Mouse (Mus musculus) heart, embryonic 10.5 days (tissue): ENCODE measurements at regions not wholly inside any gene's neighbourhood (a gene's known extent, or its start where the extent isn't known, plus 50 kb on each side); places are given as distances from the start of the nearest gene placed in this dataset.

Experiments
- DNase-seq: peaks from one replicate; pipeline ENCODE4 v3.0.0-alpha.2; 2017; ENCODE audit warnings: low spot score
- H3K27ac ChIP-seq: fragments of 300-500 bp; sonication (generic); 2 replicates; pipeline ENCODE4 v1.5.1; 2016; ENCODE audit warnings: mild to moderate bottlenecking
- H3K27me3 ChIP-seq: fragments of 300-500 bp; sonication (generic); 2 replicates; pipeline ENCODE4 v1.6.1; 2016; ENCODE audit warnings: mild to moderate bottlenecking; ENCODE audit not compliant: poor library complexity, insufficient read depth, severe bottlenecking
- H3K36me3 ChIP-seq: fragments of 300-500 bp; sonication (generic); 2 replicates; pipeline ENCODE4 v1.6.1; 2016; ENCODE audit warnings: mild to moderate bottlenecking, moderate library complexity
- H3K4me1 ChIP-seq: fragments of 300-500 bp; sonication (generic); 2 replicates; pipeline ENCODE4 v1.6.1; 2016; ENCODE audit warnings: mild to moderate bottlenecking
- H3K4me3 ChIP-seq: fragments of 300-500 bp; sonication (generic); 2 replicates; pipeline ENCODE4 v1.5.1; 2016; ENCODE audit warnings: mild to moderate bottlenecking, moderate library complexity
- H3K9me3 ChIP-seq: fragments of 300-500 bp; sonication (generic); 2 replicates; pipeline ENCODE4 v1.6.1; 2016; ENCODE audit warnings: mild to moderate bottlenecking, moderate library complexity
- WGBS: fragments of 180-500 bp; shearing (Covaris S2); methylation state at CpG from one replicate; pipeline ENCODE4 v1.1.7; 2016; 5-methylcytosine and 5-hydroxymethylcytosine counted together

DNA sequence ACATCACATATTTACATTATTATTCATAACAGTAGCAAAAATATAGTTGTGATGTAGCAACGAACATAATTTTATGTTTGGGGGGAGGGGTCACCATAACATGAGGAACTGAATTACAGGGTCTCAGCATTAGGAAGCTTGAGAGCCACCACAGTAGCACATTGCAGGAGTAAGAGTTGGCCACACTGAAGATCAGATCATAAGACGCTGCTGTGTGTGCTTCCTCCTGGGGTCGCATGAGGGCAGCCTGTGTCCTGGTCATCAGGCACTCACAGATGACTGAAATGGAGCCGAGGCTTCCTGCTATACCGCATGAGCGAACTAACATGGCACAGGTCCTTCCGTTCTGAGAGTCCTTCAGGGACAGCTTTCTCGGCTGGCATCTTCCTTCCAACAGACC lies 447.3 kb downstream of the Adam3 start:
- Histone ChIP-seq H3K27ac (no peak overlapping the region), H3K36me3 (no peaks in the 10 kb centered on the region), H3K4me1 (no peaks in the 10 kb centered on the region), H3K4me3 (no peak overlapping the region), H3K9me3 (no peaks in the 10 kb centered on the region), H3K27me3 (no peaks in the 10 kb centered on the region)
- WGBS, result 72% methylated on average over 8 of the region's 8 CpGs
- no peak for DNase-seq

DNA sequence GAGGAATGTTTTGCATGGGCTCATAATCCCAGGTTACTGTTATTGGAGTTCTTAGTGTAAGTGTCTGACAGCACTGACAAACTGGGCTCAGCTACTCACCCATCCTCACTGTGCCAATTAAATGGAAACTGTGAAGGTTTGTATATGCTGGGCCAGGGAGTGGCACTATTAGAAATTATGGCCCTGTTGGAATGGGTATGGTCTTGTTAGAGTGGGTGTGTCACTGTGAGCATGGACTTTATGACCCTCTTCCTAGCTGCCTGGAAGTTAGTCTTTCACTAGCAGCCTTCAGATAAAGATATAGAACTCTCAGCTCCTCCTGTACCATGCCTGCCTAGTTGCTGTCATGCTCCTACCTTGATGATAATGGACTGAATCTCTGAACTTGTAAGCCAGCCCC lies 464.3 kb downstream of the Adam3 start:
- no peaks in the 10 kb centered on the region for H3K27me3 ChIP-seq
- no peak overlapping the region for H3K4me3 ChIP-seq
- no peak overlapping the region for H3K27ac ChIP-seq
- no peaks in the 10 kb centered on the region for H3K9me3 ChIP-seq
- no peak for DNase-seq
- no peaks in the 10 kb centered on the region for H3K4me1 ChIP-seq
- H3K36me3 ChIP-seq, result no peaks in the 10 kb centered on the region

GRCm38 (mm10) chr8:24258622-24259021 lies 467.0 kb downstream of the Adam3 start:
- Histone ChIP-seq H3K27ac (no peak overlapping the region), H3K36me3 (no peaks in the 10 kb centered on the region), H3K4me3 (no peak overlapping the region), H3K4me1 (no peaks in the 10 kb centered on the region), H3K9me3 (no peaks in the 10 kb centered on the region), H3K27me3 (no peaks in the 10 kb centered on the region)
- WGBS, result 81% methylated on average over 3 of the region's 3 CpGs
- no peak for DNase-seq

DNA sequence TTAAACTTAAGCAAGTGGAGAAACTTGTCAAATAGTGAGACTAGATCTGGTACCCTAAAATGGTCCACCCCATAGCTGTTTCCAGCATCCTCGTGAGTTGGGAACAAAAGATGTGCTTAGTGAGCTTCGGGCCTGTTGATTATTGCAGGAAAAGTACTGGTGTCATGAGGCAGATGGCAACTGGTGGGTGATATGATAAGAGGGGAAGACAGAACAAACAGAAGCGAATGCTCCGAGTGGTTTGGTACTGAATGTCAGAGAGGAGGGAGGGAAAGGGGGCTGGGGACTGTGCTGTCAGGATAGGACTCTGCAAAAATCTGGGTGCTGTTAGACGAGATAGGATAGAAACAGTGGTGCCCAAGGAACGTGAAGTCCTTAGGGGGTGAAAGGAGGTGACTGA lies 483.4 kb downstream of the Adam3 start:
- Histone ChIP-seq H3K9me3 (no peaks in the 10 kb centered on the region), H3K27ac (no peak overlapping the region), H3K4me3 (no peak overlapping the region), H3K27me3 (no peaks in the 10 kb centered on the region), H3K4me1 (no peaks in the 10 kb centered on the region; the same call in 1 of the 2 replicates), H3K36me3 (no peaks in the 10 kb centered on the region)
- no peak for DNase-seq
- 38% methylated on average over 6 of the region's 6 CpGs for WGBS

- no peaks in the 10 kb centered on the region for H3K36me3 ChIP-seq
- H3K27me3 ChIP-seq, result no peaks in the 10 kb centered on the region
- 71% methylated on average over 7 of the region's 7 CpGs for WGBS
- no peak overlapping the region for H3K4me3 ChIP-seq
- no peaks in the 10 kb centered on the region for H3K9me3 ChIP-seq
- DNase-seq, result no peak
- no peak overlapping the region for H3K27ac ChIP-seq
- H3K4me1 ChIP-seq, result no peaks in the 10 kb centered on the region; the same call in 1 of the 2 replicates
Observed at GRCm38 (mm10) chr8:24240211-24240983, 485.3 kb downstream of the Adam3 start.

DNA sequence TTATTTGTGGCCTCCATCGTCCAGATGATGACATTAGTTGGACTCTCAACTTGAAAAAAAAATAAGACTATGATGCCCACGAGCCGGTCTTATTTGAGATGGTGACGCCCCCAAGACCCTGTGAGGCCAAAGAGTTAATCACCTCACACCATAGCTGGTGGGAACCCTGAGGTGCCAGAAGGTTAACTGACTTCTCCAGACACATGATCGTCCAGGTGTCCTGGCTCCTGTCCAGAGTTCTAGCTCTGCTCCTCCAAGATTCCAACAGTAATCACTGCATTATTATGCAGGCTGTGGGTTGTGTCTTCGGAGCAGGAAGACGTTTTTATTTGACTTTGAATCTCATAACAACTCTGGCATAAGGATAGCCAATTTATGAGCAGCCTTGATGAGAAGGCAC lies 490.7 kb downstream of the Adam3 start:
- no peak for DNase-seq
- H3K36me3 ChIP-seq, result no peaks in the 10 kb centered on the region
- no peak overlapping the region for H3K4me3 ChIP-seq
- H3K27ac ChIP-seq, result no peak overlapping the region
- 80% methylated on average over 7 of the region's 7 CpGs for WGBS
- no peaks in the 10 kb centered on the region for H3K9me3 ChIP-seq
- H3K4me1 ChIP-seq, result no peaks in the 10 kb centered on the region
- H3K27me3 ChIP-seq, result no peaks in the 10 kb centered on the region

DNA sequence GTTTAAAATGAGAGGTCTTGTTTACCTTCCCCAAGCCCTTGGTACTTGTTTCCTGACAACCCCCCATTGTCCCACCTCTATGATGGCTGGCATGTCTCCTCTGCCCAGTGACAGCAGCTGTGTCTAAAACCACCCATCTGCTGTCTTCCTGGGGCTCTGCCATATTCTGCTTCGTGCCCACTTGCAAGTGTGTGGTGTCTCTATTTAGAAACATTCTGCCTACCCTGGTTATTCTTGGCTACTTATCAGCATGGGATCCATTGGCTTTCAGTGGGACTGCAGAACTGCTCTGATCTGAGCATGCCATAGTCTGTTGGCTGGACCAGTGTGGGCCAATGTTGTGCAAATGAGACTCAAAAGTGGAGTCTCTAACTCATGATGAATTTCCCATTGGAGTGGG lies 497.5 kb downstream of the Adam3 start:
- H3K36me3 ChIP-seq, result no peaks in the 10 kb centered on the region
- H3K27ac ChIP-seq, result no peak overlapping the region
- WGBS, result 41% methylated on average over 1 of the region's 1 CpGs
- no peaks in the 10 kb centered on the region for H3K27me3 ChIP-seq
- DNase-seq, result no peak
- H3K4me1 ChIP-seq, result no peaks in the 10 kb centered on the region
- no peaks in the 10 kb centered on the region for H3K9me3 ChIP-seq
- H3K4me3 ChIP-seq, result no peak overlapping the region

GRCm38 (mm10) chr8:24227331-24228072 lies 498.1 kb downstream of the Adam3 start:
- H3K4me3 ChIP-seq, result no peak overlapping the region
- H3K4me1 ChIP-seq, result no peaks in the 10 kb centered on the region
- no peak overlapping the region for H3K27ac ChIP-seq
- H3K27me3 ChIP-seq, result no peaks in the 10 kb centered on the region
- no peaks in the 10 kb centered on the region for H3K9me3 ChIP-seq
- 74% methylated on average over 5 of the region's 5 CpGs for WGBS
- no peaks in the 10 kb centered on the region for H3K36me3 ChIP-seq
- DNase-seq, result no peak

GRCm38 (mm10) chr8:24220222-24220621 lies 505.4 kb downstream of the Adam3 start:
- H3K4me1 ChIP-seq, result peaks cover 9% of the 10 kb centered on the region; the same call in 1 of the 2 replicates
- 80% methylated on average over 8 of the region's 8 CpGs for WGBS
- no peaks in the 10 kb centered on the region for H3K36me3 ChIP-seq
- H3K27me3 ChIP-seq, result no peaks in the 10 kb centered on the region
- H3K9me3 ChIP-seq, result no peaks in the 10 kb centered on the region
- H3K4me3 ChIP-seq, result no peak overlapping the region
- H3K27ac ChIP-seq, result no peak overlapping the region
- no peak for DNase-seq

DNA sequence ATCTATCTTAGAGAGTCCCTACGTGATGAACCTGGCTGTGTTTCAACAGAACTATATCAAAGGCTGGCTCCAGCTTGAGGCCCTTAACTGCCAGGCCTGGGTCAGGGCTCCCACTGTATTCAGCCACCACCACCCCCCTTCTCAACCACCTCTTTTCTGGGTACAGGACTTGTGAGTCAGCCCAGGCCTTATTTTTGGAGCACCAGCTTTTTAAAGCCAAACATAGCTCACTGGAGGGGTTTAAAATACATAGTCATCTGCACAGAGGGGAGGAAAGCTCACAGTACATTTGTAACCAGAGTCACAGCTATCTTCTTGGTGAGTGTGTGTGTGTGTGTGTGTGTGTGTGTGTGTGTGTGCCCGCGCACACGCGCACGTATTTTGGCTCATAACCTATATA lies 509.0 kb downstream of the Adam3 start:
- Histone ChIP-seq H3K4me3 (no peak overlapping the region), H3K36me3 (no peaks in the 10 kb centered on the region), H3K9me3 (no peaks in the 10 kb centered on the region), H3K27ac (no peak overlapping the region), H3K27me3 (no peaks in the 10 kb centered on the region), H3K4me1 (peaks cover 9% of the 10 kb centered on the region; the same call in 1 of the 2 replicates)
- WGBS, result 95% methylated on average over 6 of the region's 6 CpGs
- DNase-seq, result no peak

DNA sequence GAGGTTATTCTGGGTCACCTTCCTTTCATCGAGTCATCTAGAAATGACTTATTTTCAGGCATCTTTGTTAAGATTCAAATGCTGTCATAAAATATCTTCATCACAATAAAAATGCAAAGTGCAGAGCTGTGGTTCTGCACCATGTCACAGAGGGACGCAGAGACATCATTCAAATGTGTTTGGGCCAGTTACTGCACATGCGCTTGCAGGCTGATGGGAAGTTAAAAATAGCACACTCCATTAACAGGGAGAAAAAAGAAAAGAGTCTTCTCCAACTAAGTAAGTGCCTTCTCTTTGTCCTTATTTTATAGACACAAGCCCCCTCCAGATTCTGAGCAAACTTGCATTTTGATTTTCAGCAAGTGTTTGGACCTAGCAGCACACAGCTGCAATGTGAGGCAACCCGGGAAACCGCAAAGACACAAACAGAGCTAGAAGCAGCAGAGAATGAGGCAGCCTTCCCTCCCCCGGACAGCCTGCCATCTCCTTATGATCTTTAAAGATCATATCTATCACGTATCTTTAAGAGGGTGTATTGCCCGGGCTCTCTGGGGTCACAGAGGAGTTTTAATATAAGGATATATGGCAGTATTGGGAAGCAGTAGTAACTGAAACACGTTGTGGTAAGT lies 510.0 kb downstream of the Adam3 start:
- DNase-seq, result no peak
- peaks cover 9% of the 10 kb centered on the region; the same call in 1 of the 2 replicates for H3K4me1 ChIP-seq
- H3K36me3 ChIP-seq, result no peaks in the 10 kb centered on the region
- no peaks in the 10 kb centered on the region for H3K27me3 ChIP-seq
- H3K27ac ChIP-seq, result peak overlapping the region; percentile 78
- H3K4me3 ChIP-seq, result no peak overlapping the region
- H3K9me3 ChIP-seq, result no peaks in the 10 kb centered on the region
- WGBS, result 68% methylated on average over 9 of the region's 9 CpGs

GRCm38 (mm10) chr8:24214315-24214714 lies 511.3 kb downstream of the Adam3 start:
- peaks cover 9% of the 10 kb centered on the region; the same call in 1 of the 2 replicates for H3K4me1 ChIP-seq
- WGBS, result 83% methylated on average over 4 of the region's 4 CpGs
- no peaks in the 10 kb centered on the region for H3K27me3 ChIP-seq
- no peak overlapping the region for H3K4me3 ChIP-seq
- no peaks in the 10 kb centered on the region for H3K36me3 ChIP-seq
- H3K27ac ChIP-seq, result no peak overlapping the region
- H3K9me3 ChIP-seq, result no peaks in the 10 kb centered on the region
- DNase-seq, result no peak
